18 mouse cellular contexts compared by ENCODE assay signal in the genomic region with DNA sequence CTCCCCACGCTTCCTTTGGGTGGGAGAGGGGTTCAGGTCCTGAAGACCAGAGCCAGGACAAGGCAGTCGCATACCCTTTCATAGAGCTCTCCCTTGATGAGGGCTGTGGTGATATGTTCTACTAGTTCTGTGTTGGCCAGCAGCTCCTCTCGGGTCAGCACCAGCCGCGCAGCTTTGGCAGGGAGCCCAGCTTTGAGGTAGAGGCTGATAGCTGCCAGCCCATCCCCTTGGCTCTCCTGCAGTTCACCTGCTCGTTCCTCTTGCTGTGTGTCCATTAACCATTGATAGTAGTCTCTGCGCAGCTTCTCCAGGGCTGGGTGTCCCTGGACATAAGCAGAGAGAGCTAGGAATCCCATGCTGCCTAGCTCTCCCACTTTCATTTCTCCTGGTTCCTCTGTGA. TPM values are rescaled to one million over a fixed set of nuclear protein-coding genes. Genes with fewer than 3 reads are reported as not detected.
"Had no signal": no experiment of that assay in that cellular context is flagged by ENCODE, and none has a peak within 500 bp of the region (broad histone marks: within the 10 kb centered on the region; RNA-seq: fewer than 3 reads in every experiment).

No protein-coding gene starts in this region.

- H3K4me2 ChIP-seq: limb, embryonic 12.5 days; liver, embryonic 13.5 days; lung, embryonic 15.5 days; midbrain, embryonic 13.5 days; stomach, embryonic 15.5 days had no signal

- H3K4me3 ChIP-seq: layer of hippocampus, adult 2 months; limb, embryonic 12.5 days; liver, embryonic 13.5 days; lung, embryonic 15.5 days; midbrain, embryonic 13.5 days; stomach, embryonic 15.5 days had no signal

- H3K9me3 ChIP-seq: limb, embryonic 12.5 days; liver, embryonic 13.5 days; lung, embryonic 15.5 days; midbrain, embryonic 13.5 days; stomach, embryonic 15.5 days had no signal

- H3K27me3 ChIP-seq: limb, embryonic 12.5 days; liver, embryonic 13.5 days; lung, embryonic 15.5 days; midbrain, embryonic 13.5 days; stomach, embryonic 15.5 days had no signal

- ATAC-seq: liver, postnatal 0 days; midbrain, embryonic 13.5 days had no signal

- DNase-seq: kidney, postnatal 10 days; kidney, postnatal 4 days; liver; liver, embryonic 13.5 days; liver, postnatal 0 days; lung, postnatal 14 days; right cerebral cortex, postnatal 14 days; thymus, adult 2 months; thymus, postnatal 36 days had no signal

- H3K4me1 ChIP-seq: limb, embryonic 12.5 days; liver, embryonic 13.5 days; lung, embryonic 15.5 days; midbrain, embryonic 13.5 days; stomach, embryonic 15.5 days had no signal

- H3K27ac ChIP-seq: layer of hippocampus, adult 2 months; limb, embryonic 12.5 days; liver, embryonic 13.5 days; lung, embryonic 15.5 days; macrophage; midbrain, embryonic 13.5 days; stomach, embryonic 15.5 days had no signal

- H3K9ac ChIP-seq: limb, embryonic 12.5 days; liver, embryonic 13.5 days; liver, postnatal 0 days; lung, embryonic 15.5 days; midbrain, embryonic 13.5 days; stomach, embryonic 15.5 days had no signal

RNA-seq across cellular contexts. Expression of gene Gm9970, which starts 25.1 kb away (rescaled TPM):
- total RNA-seq: layer of hippocampus, postnatal 10 days; left cerebral cortex, postnatal 36 days; midbrain, postnatal 0 days had no signal
- polyA plus RNA-seq: liver, embryonic 13.5 days; macrophage had no signal

RNA-seq across cellular contexts. Expression of gene Fndc4, which starts 29.8 kb away (rescaled TPM):
- polyA plus RNA-seq: macrophage had no signal
